26 mouse cellular contexts compared by ENCODE assay signal in the genomic region with DNA sequence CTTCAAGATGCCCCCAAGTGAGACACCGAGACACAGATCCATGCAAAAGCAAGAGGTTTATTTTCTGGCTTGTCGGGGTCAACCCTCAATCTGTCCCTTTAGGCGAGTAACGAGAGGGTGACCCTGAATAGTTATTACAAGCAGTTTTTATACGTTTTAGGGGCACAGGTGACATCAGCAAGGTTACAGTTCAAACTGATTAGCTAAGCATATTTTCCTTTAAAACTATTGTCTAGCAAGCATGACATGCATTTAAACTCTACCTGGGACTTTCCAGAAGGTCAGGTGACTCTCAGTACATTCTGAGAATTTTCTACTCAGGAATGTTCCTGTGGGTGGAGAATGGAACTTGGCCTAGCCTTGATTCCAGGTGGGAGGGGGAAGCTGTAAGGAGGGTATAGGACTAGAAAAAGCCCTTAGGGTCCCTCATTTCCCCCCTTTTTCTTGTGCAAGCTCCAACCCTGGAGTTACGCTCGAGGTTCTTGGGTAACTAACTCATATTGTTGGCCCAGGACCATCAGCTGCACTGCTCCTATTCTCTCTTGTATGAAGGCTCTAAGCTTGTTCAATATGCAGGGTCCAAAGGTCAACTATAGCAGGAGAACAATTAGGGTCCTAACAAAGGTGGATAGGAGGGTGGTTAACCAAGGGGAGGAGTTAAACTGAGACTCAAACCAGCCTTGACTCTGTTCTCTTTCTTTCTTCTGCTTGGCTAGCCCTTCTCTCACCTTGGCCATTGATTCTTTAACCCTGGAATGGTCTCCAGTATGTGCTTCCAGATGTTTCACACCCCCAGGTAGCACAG. TPM values are rescaled to one million over a fixed set of nuclear protein-coding genes. Genes with fewer than 3 reads are reported as not detected.
A peak's percentile ranks its signal among the peaks of the same experiment; 100 is the strongest.
DNase-seq lines count a peak whose midpoint lies in the region; ATAC-seq and TF ChIP-seq lines count a peak whose summit lies in the region.
"Had no signal": no experiment of that assay in that cellular context is flagged by ENCODE, and none has a peak within 500 bp of the region (broad histone marks: within the 10 kb centered on the region; RNA-seq: fewer than 3 reads in every experiment).

No protein-coding gene starts in this region.

- ATAC-seq in intestine, embryonic 15.5 days = peak; percentile 73
- peak; percentile 62 for ATAC-seq in stomach, postnatal 0 days (ENCODE audit: low FRiP score, low TSS enrichment)
- ATAC-seq: hindbrain, postnatal 0 days; midbrain, embryonic 16.5 days had no signal

- TF ChIP-seq CTCF in stomach, postnatal 0 days (IDR thresholded peaks at IDR 0.05; ENCODE audit: low read depth) = no peak

- H3K4me1 ChIP-seq in intestine, embryonic 15.5 days (replicated peaks) = no peaks in the 10 kb centered on the region
- H3K4me1 ChIP-seq in stomach, postnatal 0 days (replicated peaks; ENCODE audit: control insufficient read depth, insufficient read depth) = no peaks in the 10 kb centered on the region
- no peaks in the 10 kb centered on the region for H3K4me1 ChIP-seq in hindbrain, embryonic 10.5 days (replicated peaks)
- H3K4me1 ChIP-seq: embryonic facial prominence, embryonic 10.5 days; heart, embryonic 15.5 days; megakaryocyte, embryonic 14.5 days; neural tube, embryonic 15.5 days had no signal

- H3K36me3 ChIP-seq in intestine, embryonic 15.5 days = no peaks in the 10 kb centered on the region
- H3K36me3 ChIP-seq in stomach, postnatal 0 days (ENCODE audit: control insufficient read depth, insufficient read depth, low read length) = no peaks in the 10 kb centered on the region
- H3K36me3 ChIP-seq in hindbrain, embryonic 10.5 days = 0 out of 2 replicates have a peak, but pooled peaks cover 5% of the 10 kb centered on the region
- H3K36me3 ChIP-seq: G1E; heart, embryonic 15.5 days had no signal

- no peak overlapping the region for H3K9ac ChIP-seq in intestine, embryonic 15.5 days
- H3K9ac ChIP-seq in stomach, postnatal 0 days (ENCODE audit: low read length) = no peak overlapping the region
- H3K9ac ChIP-seq: heart, embryonic 15.5 days; liver, embryonic 14.5 days; neural tube, embryonic 15.5 days had no signal

- peak; percentile 57 for DNase-seq in kidney, adult 9 months
- DNase-seq in kidney, postnatal 4 days = no peak
- DNase-seq in Muller cell, postnatal 12 days (ENCODE audit: inconsistent ontology term) = peak; percentile 28
- peak; percentile 21 for DNase-seq in stomach, postnatal 0 days (ENCODE audit: low spot score)
- no peak for DNase-seq in hindbrain, embryonic 10.5 days (ENCODE audit: low spot score)
- no peak for DNase-seq in thymus, postnatal 4 days
- DNase-seq: cerebellum, adult 18-20 months; heart, adult 18-20 months; layer of hippocampus, postnatal 36 days; lung, postnatal 10 days; right cerebral cortex, postnatal 25 days; thymus, adult 2 months had no signal

- 68% methylated on average over 7 of the region's 7 CpGs for WGBS in intestine, embryonic 15.5 days
- WGBS in stomach, postnatal 0 days = 68% methylated on average over 7 of the region's 7 CpGs
- 81% methylated on average over 7 of the region's 7 CpGs for WGBS in hindbrain, embryonic 10.5 days

- H3K9me3 ChIP-seq in intestine, embryonic 15.5 days = no peaks in the 10 kb centered on the region
- H3K9me3 ChIP-seq in stomach, postnatal 0 days (ENCODE audit: control insufficient read depth, low read length) = no peaks in the 10 kb centered on the region
- H3K9me3 ChIP-seq in hindbrain, embryonic 10.5 days = peaks cover 9% of the 10 kb centered on the region

- no peaks in the 10 kb centered on the region for H3K27me3 ChIP-seq in intestine, embryonic 15.5 days (replicated peaks)
- no peaks in the 10 kb centered on the region for H3K27me3 ChIP-seq in stomach, postnatal 0 days (ENCODE audit: control insufficient read depth, insufficient read depth, low read length)
- no peaks in the 10 kb centered on the region for H3K27me3 ChIP-seq in hindbrain, embryonic 10.5 days (ENCODE audit: insufficient read depth, poor library complexity, severe bottlenecking)
- H3K27me3 ChIP-seq: heart, embryonic 15.5 days; megakaryocyte, embryonic 14.5 days; neural tube, embryonic 15.5 days had no signal

- H3K4me2 ChIP-seq in intestine, embryonic 15.5 days (replicated peaks) = no peak overlapping the region
- H3K4me2 ChIP-seq in stomach, postnatal 0 days (replicated peaks; ENCODE audit: low read depth) = no peak overlapping the region
- H3K4me2 ChIP-seq: heart, embryonic 15.5 days; neural tube, embryonic 15.5 days had no signal

- no peak overlapping the region for H3K4me3 ChIP-seq in intestine, embryonic 15.5 days (replicated peaks)
- no peak overlapping the region for H3K4me3 ChIP-seq in stomach, postnatal 0 days (ENCODE audit: low read depth, low read length)
- no peak overlapping the region for H3K4me3 ChIP-seq in hindbrain, embryonic 10.5 days
- H3K4me3 ChIP-seq: embryonic facial prominence, embryonic 10.5 days; heart, embryonic 15.5 days; megakaryocyte, embryonic 14.5 days; neural tube, embryonic 15.5 days had no signal

- no peak for TF ChIP-seq EP300 in stomach, postnatal 0 days (optimal IDR thresholded peaks at IDR 0.05)

- H3K27ac ChIP-seq in intestine, embryonic 15.5 days = no peak overlapping the region
- H3K27ac ChIP-seq in stomach, postnatal 0 days (replicated peaks) = no peak overlapping the region
- no peak overlapping the region for H3K27ac ChIP-seq in hindbrain, embryonic 10.5 days
- H3K27ac ChIP-seq: embryonic facial prominence, embryonic 10.5 days; heart, embryonic 15.5 days; hindbrain, postnatal 0 days; liver, embryonic 14.5 days; neural tube, embryonic 15.5 days had no signal

RNA-seq across cellular contexts. Expression of gene 1700016C15Rik, which starts 15.1 kb away (rescaled TPM):
- 0.19 TPM in 1 of 2 replicates, not detected in the other for polyA plus RNA-seq in intestine, embryonic 15.5 days (2015; fragmentation: Nextera tagmentation; extraction: Ambion mirVana)
- 0.17 TPM in 1 of 2 replicates, not detected in the other for polyA plus RNA-seq in stomach, postnatal 0 days (2015; fragmentation: Nextera tagmentation; extraction: Ambion mirVana)
- polyA plus RNA-seq in hindbrain, embryonic 10.5 days (2016; fragmentation: Nextera tagmentation; extraction: Ambion mirVana) = not detected in 2 replicates
- polyA plus RNA-seq: embryonic facial prominence, embryonic 10.5 days; forebrain, embryonic 11.5 days; frontal cortex, adult 2 months; G1E; heart, embryonic 15.5 days; hindbrain, postnatal 0 days; limb, embryonic 14.5 days; liver, embryonic 14.5 days; midbrain, embryonic 16.5 days; neural tube, embryonic 15.5 days; spleen, adult 2 months; stomach, embryonic 14.5 days; thymus, adult 2 months had no signal

RNA-seq across cellular contexts. Expression of gene Adss, which starts 51.6 kb away (rescaled TPM):
- 43.3 and 50.9 TPM in 2 replicates for polyA plus RNA-seq in intestine, embryonic 15.5 days (2015; fragmentation: Nextera tagmentation; extraction: Ambion mirVana)
- polyA plus RNA-seq in stomach, postnatal 0 days (2015; fragmentation: Nextera tagmentation; extraction: Ambion mirVana) = 32.0 and 32.4 TPM in 2 replicates
- polyA plus RNA-seq in hindbrain, embryonic 10.5 days (2016; fragmentation: Nextera tagmentation; extraction: Ambion mirVana) = 42.4 and 54.7 TPM in 2 replicates

Comparison
In these comparisons a context has a peak if more than half of its experiments do, and no peak if none do; other contexts are left out.
1. DNase-seq: peak in kidney, adult 9 months (single experiment), Muller cell, postnatal 12 days (single experiment) and stomach, postnatal 0 days (single experiment); none in kidney, postnatal 4 days (0 of 2), hindbrain, embryonic 10.5 days (single experiment) and thymus, postnatal 4 days (single experiment).